Mouse (Mus musculus) kidney, embryonic 14.5 days (tissue): ENCODE data around the gene Homer3. TPM values are rescaled to one million over a fixed set of nuclear protein-coding genes. Genes with fewer than 3 reads are reported as not detected.
A peak's percentile ranks its signal among the peaks of the same experiment; 100 is the strongest.

Experiments
- ATAC-seq: fragments of 200-750 bp; cut with Nextera tagmentation; 2 replicates; pipeline ENCODE4 v1.8.0; 2017; ENCODE audit warnings: moderate number of reproducible peaks, mild to moderate bottlenecking, moderate TSS enrichment, moderate library complexity; ENCODE audit not compliant: low FRiP score, low TSS enrichment
- H3K27ac ChIP-seq: fragments of 300-500 bp; sonication (generic); 2 replicates; pipeline ENCODE4 v1.5.1; 2014; ENCODE audit warnings: low read depth, mild to moderate bottlenecking, low read length, moderate library complexity, mixed read lengths
- H3K27me3 ChIP-seq: fragments of 300-500 bp; sonication (generic); 2 replicates; pipeline ENCODE4 v1.6.1; 2014; ENCODE audit warnings: mild to moderate bottlenecking, low read length; ENCODE audit not compliant: control insufficient read depth, insufficient read depth
- H3K36me3 ChIP-seq: fragments of 300-500 bp; sonication (generic); 2 replicates; pipeline ENCODE4 v1.6.1; 2014; ENCODE audit warnings: low read length, mixed read lengths; ENCODE audit not compliant: control insufficient read depth, insufficient read depth
- H3K4me1 ChIP-seq: fragments of 300-500 bp; sonication (generic); 2 replicates; pipeline ENCODE4 v1.6.1; 2014; ENCODE audit warnings: low read length, mixed read lengths; ENCODE audit not compliant: control insufficient read depth, insufficient read depth
- H3K4me2 ChIP-seq: fragments of 300-500 bp; sonication (generic); replicated peaks from 2 replicates; pipeline ENCODE4 v1.6.1; 2014; ENCODE audit warnings: low read depth, mild to moderate bottlenecking, low read length
- H3K4me3 ChIP-seq: fragments of 300-500 bp; sonication (generic); 2 replicates; pipeline ENCODE4 v1.5.1; 2014; ENCODE audit warnings: mild to moderate bottlenecking, low read length
- H3K9ac ChIP-seq: fragments of 300-500 bp; sonication (generic); 2 replicates; pipeline ENCODE4 v1.6.1; 2014; ENCODE audit warnings: low read depth, mild to moderate bottlenecking, low read length, moderate library complexity
- H3K9me3 ChIP-seq: fragments of 300-500 bp; sonication (generic); 2 replicates; pipeline ENCODE4 v1.6.1; 2016; ENCODE audit warnings: low read length; ENCODE audit not compliant: control insufficient read depth
- WGBS: fragments of 180-500 bp; shearing (Covaris S2); extraction: QIAGEN DNeasy Blood & Tissue Kit; methylation state at CpG from one replicate; pipeline ENCODE4 v1.1.7; 2014; 5-methylcytosine and 5-hydroxymethylcytosine counted together
- polyA plus RNA-seq: library from polyadenylated mRNA; unstranded; fragments of >200 nt; fragmentation: Nextera tagmentation; extraction: Ambion mirVana; gene quantifications from 2 replicates; pipeline ENCODE4 v1.2.1, GENCODE M21; 2014

Homer3 gene
- polyA plus RNA-seq, 1 experiment from 2014 or later, result 70.2 TPM

DNA sequence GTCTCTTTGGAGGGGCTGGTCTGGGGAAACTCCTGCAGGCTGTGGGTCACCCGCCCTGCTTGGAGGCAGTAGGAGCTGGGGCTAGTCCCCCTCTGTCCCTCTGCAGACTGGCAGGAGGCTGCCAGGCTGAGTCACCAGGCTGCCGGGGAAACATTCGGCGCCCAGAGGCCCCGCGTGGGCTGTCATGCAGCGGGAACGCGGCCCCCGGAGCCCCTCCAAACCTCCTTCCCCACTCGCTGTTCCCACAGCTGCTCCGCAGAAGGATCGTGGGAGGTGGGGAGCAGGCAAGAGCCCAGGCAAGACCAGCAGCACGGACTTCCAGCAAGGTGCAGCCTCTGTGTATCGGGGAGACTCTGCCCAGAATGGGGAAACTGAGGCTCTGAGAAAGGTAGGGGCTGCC, 4.5 kb upstream of the Homer3 start:
- Histone ChIP-seq H3K9me3 (no peaks in the 10 kb centered on the region; the same call in 1 of the 2 replicates), H3K27me3 (no peaks in the 10 kb centered on the region), H3K36me3 (no peaks in the 10 kb centered on the region), H3K27ac (no peak overlapping the region), H3K9ac (peak overlapping the region; percentile 28; the same call in 1 of the 2 replicates), H3K4me2 (no peak overlapping the region), H3K4me1 (peaks cover 16% of the 10 kb centered on the region), H3K4me3 (no peak overlapping the region)
- WGBS, result 52% methylated on average over 15 of the region's 15 CpGs
- no peak for ATAC-seq

DNA sequence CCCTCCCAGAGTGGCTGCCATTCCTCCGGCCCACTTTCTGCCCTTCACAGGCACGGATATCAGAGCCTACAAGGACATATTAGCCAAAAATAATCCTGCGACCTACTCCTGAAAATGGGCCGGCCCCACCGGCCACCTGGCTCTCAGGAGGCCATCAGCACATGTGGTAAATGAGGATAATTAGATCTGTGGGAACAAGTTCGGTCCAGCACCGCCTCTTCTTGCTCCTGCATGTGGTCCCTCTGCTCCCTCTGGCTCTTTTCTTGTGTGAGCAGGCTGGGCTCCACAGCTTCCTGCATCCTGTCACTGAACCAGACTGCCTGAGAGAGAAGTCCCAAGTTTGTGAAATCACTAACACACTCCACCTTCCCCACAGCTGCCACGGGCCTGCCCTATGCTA, 3.4 kb upstream of the Homer3 start:
- Histone ChIP-seq H3K4me2 (no peak overlapping the region), H3K9me3 (no peaks in the 10 kb centered on the region; the same call in 1 of the 2 replicates), H3K4me1 (peaks cover 16% of the 10 kb centered on the region), H3K4me3 (no peak overlapping the region), H3K27me3 (no peaks in the 10 kb centered on the region), H3K9ac (no peak overlapping the region), H3K27ac (no peak overlapping the region), H3K36me3 (no peaks in the 10 kb centered on the region)
- ATAC-seq, result no peak
- 62% methylated on average over 8 of the region's 8 CpGs for WGBS

DNA sequence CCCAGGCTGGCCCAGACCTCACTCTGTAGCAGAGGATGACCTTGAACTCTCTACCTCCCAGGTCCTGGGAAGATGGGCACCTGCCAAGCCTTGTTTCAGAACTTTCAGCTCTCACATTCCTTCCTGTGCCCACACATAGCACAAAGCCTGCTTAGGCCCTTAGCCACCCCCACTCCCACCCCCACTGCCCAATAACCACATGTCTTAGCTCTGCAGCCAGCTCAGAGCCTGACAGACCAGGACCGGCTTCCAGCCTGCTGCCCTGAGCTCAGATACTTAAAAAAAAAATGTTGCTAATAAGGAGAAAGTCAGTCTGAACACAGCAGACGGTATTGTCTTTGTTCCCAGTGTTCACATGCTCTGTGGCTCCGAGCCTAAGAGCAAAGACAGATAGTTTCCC, 1.6 kb upstream of the Homer3 start:
- Histone ChIP-seq H3K4me3 (no peak overlapping the region), H3K36me3 (peaks cover 14% of the 10 kb centered on the region), H3K27me3 (no peaks in the 10 kb centered on the region), H3K4me2 (no peak overlapping the region), H3K27ac (peak overlapping the region; percentile 81; the same call in 1 of the 2 replicates), H3K4me1 (peaks cover 21% of the 10 kb centered on the region), H3K9me3 (no peaks in the 10 kb centered on the region), H3K9ac (no peak overlapping the region)
- ATAC-seq, result no peak
- WGBS, result 51% methylated on average over 3 of the region's 3 CpGs

DNA sequence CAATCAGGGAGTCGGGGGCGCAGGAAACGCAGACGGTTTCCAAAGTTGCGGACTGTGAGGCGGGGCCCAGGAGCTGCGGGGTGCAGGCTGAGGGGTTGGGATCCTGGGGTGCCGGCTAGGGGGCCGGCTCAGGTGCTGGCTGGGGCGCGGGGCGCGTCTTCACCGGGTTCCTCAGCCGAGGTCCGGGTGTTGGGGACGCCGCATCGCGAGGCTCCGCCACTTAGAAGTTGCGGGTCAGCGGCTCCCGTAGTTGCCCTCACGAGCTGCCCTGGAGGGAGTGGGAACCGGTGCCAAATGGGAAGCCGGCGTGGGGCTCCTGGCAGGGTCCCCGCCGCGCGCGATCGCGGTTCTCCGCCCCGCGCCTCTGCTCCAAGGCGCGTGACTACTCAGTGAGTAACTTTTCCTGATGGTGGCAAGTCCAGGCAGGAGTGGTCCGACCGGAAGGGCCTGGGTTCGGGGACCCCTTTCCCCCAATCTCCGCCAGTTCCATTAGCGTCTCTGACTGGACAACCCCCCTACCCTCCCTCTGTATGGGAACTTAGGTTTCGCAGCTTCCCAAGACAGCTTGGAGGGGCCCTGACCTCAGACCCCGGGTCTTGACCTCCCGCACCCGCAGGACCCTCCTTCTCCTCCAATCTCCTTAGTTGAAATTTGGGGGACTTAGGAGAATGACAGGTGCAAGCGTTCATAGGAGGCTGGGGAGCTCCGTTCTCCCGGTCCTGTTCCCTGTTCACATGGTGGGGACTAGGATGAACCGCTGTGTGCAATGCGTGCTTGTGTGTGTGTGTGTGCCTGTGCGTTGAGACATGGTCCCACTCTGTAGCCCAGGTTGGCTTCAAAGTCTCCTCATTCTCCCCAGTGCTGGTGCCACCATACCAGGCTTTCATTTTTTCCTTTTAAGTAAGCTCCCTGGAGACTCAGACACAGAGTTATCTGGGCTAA, 780 bp downstream of the Homer3 start:
- under 1% methylated on average over 52 of the region's 55 CpGs for WGBS
- Histone ChIP-seq H3K9ac (peak overlapping the region; percentile 99), H3K4me2 (peak overlapping the region; percentile 79), H3K9me3 (no peaks in the 10 kb centered on the region), H3K27me3 (no peaks in the 10 kb centered on the region), H3K27ac (peak overlapping the region; percentile 81), H3K4me1 (peaks cover 17% of the 10 kb centered on the region), H3K36me3 (peaks cover 33% of the 10 kb centered on the region), H3K4me3 (peak overlapping the region; percentile 96)
- peak; percentile 53 for ATAC-seq

DNA sequence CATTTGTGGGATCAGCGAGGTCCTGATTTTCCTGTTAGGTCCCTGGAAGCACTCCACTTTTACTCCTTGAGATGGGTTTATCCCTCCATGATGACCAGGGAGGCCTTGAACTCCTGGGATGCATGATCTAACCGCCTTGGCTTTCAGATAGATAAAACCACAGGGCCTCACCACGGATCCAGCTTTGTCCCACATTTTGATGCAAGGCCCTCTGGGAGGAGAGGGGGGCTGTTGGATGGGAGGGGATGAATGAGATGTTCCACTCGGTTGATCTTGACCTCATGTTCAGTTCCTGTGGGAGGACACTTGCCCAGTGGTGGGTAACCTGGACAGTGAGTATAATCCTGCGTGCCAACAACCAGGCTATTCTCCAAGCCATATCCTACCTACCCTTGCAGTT, 1.8 kb downstream of the Homer3 start:
- Histone ChIP-seq H3K4me2 (peak overlapping the region; percentile 79), H3K27ac (no peak overlapping the region), H3K9me3 (no peaks in the 10 kb centered on the region), H3K4me1 (peaks cover 17% of the 10 kb centered on the region), H3K9ac (no peak overlapping the region), H3K36me3 (peaks cover 41% of the 10 kb centered on the region), H3K27me3 (no peaks in the 10 kb centered on the region), H3K4me3 (no peak overlapping the region; the same call in 1 of the 2 replicates)
- ATAC-seq, result no peak
- 56% methylated on average over 5 of the region's 5 CpGs for WGBS

DNA sequence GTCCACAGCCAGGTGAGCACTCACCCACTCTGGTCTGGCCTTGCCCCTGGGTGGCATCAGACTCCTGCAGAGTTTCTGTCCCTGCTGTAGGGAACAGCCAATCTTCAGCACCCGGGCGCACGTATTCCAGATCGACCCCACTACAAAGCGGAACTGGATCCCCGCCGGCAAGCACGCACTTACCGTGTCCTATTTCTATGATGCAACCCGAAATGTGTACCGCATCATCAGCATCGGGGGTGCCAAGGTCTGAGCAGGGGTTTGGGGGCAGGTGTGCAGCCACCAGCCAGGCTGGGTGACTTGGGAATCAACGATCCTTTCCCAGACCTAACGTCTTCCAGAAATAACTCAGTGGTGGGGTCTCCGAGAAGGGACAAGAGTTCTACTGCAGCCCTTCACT, 2.7 kb downstream of the Homer3 start:
- Histone ChIP-seq H3K27me3 (no peaks in the 10 kb centered on the region), H3K27ac (no peak overlapping the region), H3K4me1 (peaks cover 17% of the 10 kb centered on the region), H3K9ac (no peak overlapping the region), H3K4me2 (no peak overlapping the region), H3K9me3 (no peaks in the 10 kb centered on the region), H3K4me3 (no peak overlapping the region), H3K36me3 (peaks cover 50% of the 10 kb centered on the region)
- 93% methylated on average over 15 of the region's 15 CpGs for WGBS
- no peak for ATAC-seq

DNA sequence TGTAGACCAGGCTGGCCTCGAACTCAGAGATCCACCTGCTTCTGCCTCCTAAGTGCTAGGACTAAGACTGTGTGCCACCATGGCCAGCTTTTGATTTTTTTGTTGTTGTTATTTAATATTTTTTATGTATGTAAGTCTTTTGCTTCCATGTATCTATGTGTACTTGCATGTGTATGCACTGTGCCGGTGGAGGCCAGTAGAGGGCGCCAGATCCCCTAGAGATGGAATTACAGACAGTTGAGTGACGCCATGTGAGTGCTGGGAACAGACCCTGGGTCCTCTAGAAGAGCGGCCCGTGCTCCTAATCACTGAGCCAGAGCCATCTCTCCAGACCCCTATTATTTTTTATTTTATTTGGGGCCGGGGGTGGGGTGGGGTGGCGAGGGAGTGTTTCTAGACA, 4.1 kb downstream of the Homer3 start:
- Histone ChIP-seq H3K27me3 (no peaks in the 10 kb centered on the region), H3K36me3 (peaks cover 64% of the 10 kb centered on the region), H3K4me2 (no peak overlapping the region), H3K9me3 (no peaks in the 10 kb centered on the region), H3K4me3 (no peak overlapping the region), H3K4me1 (peaks cover 12% of the 10 kb centered on the region), H3K27ac (no peak overlapping the region), H3K9ac (no peak overlapping the region)
- WGBS, result 88% methylated on average over 8 of the region's 8 CpGs
- ATAC-seq, result no peak

DNA sequence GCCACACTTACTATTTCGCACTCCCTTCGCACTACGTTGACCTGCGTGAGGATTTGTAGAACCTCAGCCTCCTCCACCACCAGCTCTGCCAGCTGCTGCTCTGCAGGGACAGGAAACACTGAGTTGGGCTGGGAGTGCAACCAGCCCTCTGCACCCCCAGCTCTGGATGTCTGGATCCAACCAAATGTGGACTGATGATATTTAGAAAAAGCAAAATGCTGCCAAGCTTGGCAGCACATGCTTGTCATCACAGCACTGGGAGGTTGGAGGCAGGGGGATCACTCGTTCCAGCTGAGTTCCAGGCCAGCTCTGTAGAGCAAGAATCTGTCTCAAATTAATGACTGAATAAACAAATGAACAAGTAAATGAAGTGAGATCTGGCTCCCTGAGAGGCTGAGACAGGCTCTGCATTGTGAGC, 11.4 kb downstream of the Homer3 start:
- Histone ChIP-seq H3K27ac (no peak overlapping the region), H3K4me1 (no peaks in the 10 kb centered on the region), H3K4me3 (no peak overlapping the region), H3K27me3 (no peaks in the 10 kb centered on the region), H3K4me2 (no peak overlapping the region), H3K9me3 (no peaks in the 10 kb centered on the region), H3K9ac (no peak overlapping the region), H3K36me3 (peaks cover 95% of the 10 kb centered on the region)
- ATAC-seq, result no peak
- WGBS, result 52% methylated on average over 5 of the region's 5 CpGs

DNA sequence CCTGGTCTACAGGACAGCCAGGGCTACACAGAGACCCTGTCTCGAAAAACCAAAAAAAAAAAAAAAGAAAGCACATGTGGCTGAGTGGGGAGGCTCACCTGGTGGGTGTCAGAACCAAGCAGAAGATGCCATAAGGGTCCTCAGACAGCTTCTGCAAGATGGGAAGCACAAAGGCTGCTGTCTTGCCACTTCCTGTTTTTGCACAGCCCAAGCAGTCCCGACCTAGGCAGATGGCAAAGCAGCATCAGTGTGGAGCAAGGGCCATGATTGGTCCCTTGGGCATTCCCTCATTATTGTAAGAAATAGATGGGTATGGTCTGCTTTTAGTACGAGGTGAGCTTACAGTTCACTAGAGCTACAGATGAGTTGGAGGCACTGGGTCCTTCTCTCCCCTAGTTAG, 18.3 kb downstream of the Homer3 start:
- no peak overlapping the region for H3K4me3 ChIP-seq
- no peak overlapping the region for H3K9ac ChIP-seq
- H3K4me2 ChIP-seq, result no peak overlapping the region
- H3K27me3 ChIP-seq, result no peaks in the 10 kb centered on the region
- no peak for ATAC-seq
- peaks cover 10% of the 10 kb centered on the region for H3K4me1 ChIP-seq
- 87% methylated on average over 3 of the region's 3 CpGs for WGBS
- no peak overlapping the region for H3K27ac ChIP-seq
- no peaks in the 10 kb centered on the region for H3K9me3 ChIP-seq
- peaks cover 54% of the 10 kb centered on the region for H3K36me3 ChIP-seq
